In the genomic region with DNA sequence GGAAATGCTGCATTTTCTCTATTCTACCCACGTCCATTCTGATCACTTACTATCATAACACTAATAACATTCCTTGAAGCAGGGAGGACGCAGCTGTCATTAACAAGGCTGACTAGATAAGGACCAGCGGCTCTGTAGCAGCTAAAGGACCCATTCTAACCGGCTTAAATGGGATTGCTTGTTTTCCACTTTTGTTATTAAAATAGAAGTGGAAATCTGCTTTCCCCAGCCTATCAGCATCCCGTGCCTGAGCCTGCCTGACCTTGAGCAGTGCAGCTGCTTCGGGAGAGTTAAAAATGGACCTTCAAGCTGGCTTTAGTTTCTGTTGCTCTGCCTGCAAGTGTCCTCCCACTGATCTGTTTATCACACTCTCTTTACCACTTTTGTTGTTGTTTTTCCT, we compare ENCODE assay signal across 19 mouse cellular contexts. TPM values are rescaled to one million over a fixed set of nuclear protein-coding genes. Genes with fewer than 3 reads are reported as not detected.
A peak's percentile ranks its signal among the peaks of the same experiment; 100 is the strongest.
DNase-seq lines count a peak whose midpoint lies in the region; ATAC-seq and TF ChIP-seq lines count a peak whose summit lies in the region.
"Had no signal": no experiment of that assay in that cellular context is flagged by ENCODE, and none has a peak within 500 bp of the region (broad histone marks: within the 10 kb centered on the region; RNA-seq: fewer than 3 reads in every experiment).

No protein-coding gene starts in this region.

- H3K4me2 ChIP-seq in heart, embryonic 13.5 days: peak overlapping the region; percentile 20; the same call in 1 of the 2 replicates
- H3K4me2 ChIP-seq in intestine, embryonic 15.5 days (replicated peaks): no peak overlapping the region
- no peak overlapping the region for H3K4me2 ChIP-seq in kidney, embryonic 16.5 days (replicated peaks; ENCODE audit: low read depth, low read length)
- H3K4me2 ChIP-seq: limb, embryonic 15.5 days; neural tube, embryonic 12.5 days had no signal

- no peak overlapping the region for H3K27ac ChIP-seq in heart, embryonic 10.5 days
- H3K27ac ChIP-seq in ES-E14 (ENCODE audit: insufficient read depth, low read depth, low read length, poor library complexity, severe bottlenecking): no peak overlapping the region
- H3K27ac ChIP-seq in heart, embryonic 13.5 days (replicated peaks): no peak overlapping the region
- H3K27ac ChIP-seq in intestine, embryonic 15.5 days: no peak overlapping the region
- H3K27ac ChIP-seq in kidney, embryonic 16.5 days (ENCODE audit: low read length): no peak overlapping the region
- H3K27ac ChIP-seq: limb, embryonic 15.5 days; lung, embryonic 15.5 days; neural tube, embryonic 12.5 days had no signal

- H3K4me3 ChIP-seq in heart, embryonic 10.5 days: no peak overlapping the region
- H3K4me3 ChIP-seq in ES-E14 (ENCODE audit: insufficient read depth in 1 of 2, low read depth in 1 of 2, low read length in 2 of 2, poor library complexity in 1 of 2, severe bottlenecking in 1 of 2): no peak overlapping the region
- H3K4me3 ChIP-seq in heart, embryonic 13.5 days: no peak overlapping the region
- no peak overlapping the region for H3K4me3 ChIP-seq in intestine, embryonic 15.5 days (replicated peaks)
- H3K4me3 ChIP-seq in kidney, embryonic 16.5 days (ENCODE audit: low read length): no peak overlapping the region
- H3K4me3 ChIP-seq: erythroblast, embryonic 14.5 days; limb, embryonic 15.5 days; lung, embryonic 15.5 days; neural tube, embryonic 12.5 days had no signal

- 17% methylated on average over 6 of the region's 6 CpGs for WGBS in heart, embryonic 10.5 days
- WGBS in heart, embryonic 13.5 days: 13% methylated on average over 6 of the region's 6 CpGs
- WGBS in intestine, embryonic 15.5 days: 39% methylated on average over 6 of the region's 6 CpGs
- 50% methylated on average over 6 of the region's 6 CpGs for WGBS in kidney, embryonic 16.5 days

- H3K9ac ChIP-seq in ES-E14 (ENCODE audit: insufficient read depth, low read depth, low read length, poor library complexity, severe bottlenecking): no peak overlapping the region
- H3K9ac ChIP-seq in heart, embryonic 13.5 days: no peak overlapping the region
- H3K9ac ChIP-seq in intestine, embryonic 15.5 days: no peak overlapping the region
- H3K9ac ChIP-seq in kidney, embryonic 16.5 days (replicated peaks; ENCODE audit: low read length): no peak overlapping the region
- H3K9ac ChIP-seq: limb, embryonic 15.5 days; lung, embryonic 15.5 days; neural tube, embryonic 12.5 days had no signal

- no peaks in the 10 kb centered on the region for H3K36me3 ChIP-seq in heart, embryonic 10.5 days
- H3K36me3 ChIP-seq in ES-E14 (ENCODE audit: control insufficient read depth, insufficient read depth, low read length, poor library complexity, severe bottlenecking): peaks cover 2% of the 10 kb centered on the region; the same call in 1 of the 2 replicates
- H3K36me3 ChIP-seq in heart, embryonic 13.5 days: no peaks in the 10 kb centered on the region
- no peaks in the 10 kb centered on the region for H3K36me3 ChIP-seq in intestine, embryonic 15.5 days
- H3K36me3 ChIP-seq in kidney, embryonic 16.5 days (ENCODE audit: insufficient read depth, low read length): no peaks in the 10 kb centered on the region
- H3K36me3 ChIP-seq: limb, embryonic 15.5 days; lung, embryonic 15.5 days; neural tube, embryonic 12.5 days had no signal

- peaks cover 12% of the 10 kb centered on the region; the same call in 1 of the 2 replicates for H3K27me3 ChIP-seq in heart, embryonic 10.5 days (ENCODE audit: insufficient read depth, poor library complexity, severe bottlenecking)
- 0 out of 2 replicates have a peak, but pooled peaks cover 3% of the 10 kb centered on the region for H3K27me3 ChIP-seq in heart, embryonic 13.5 days (replicated peaks)
- peaks cover 5% of the 10 kb centered on the region; the same call in 1 of the 2 replicates for H3K27me3 ChIP-seq in intestine, embryonic 15.5 days (replicated peaks)
- H3K27me3 ChIP-seq in kidney, embryonic 16.5 days (ENCODE audit: insufficient read depth, low read length): no peaks in the 10 kb centered on the region
- H3K27me3 ChIP-seq: lung, embryonic 15.5 days had no signal

- H3K4me1 ChIP-seq in heart, embryonic 10.5 days: peaks cover 12% of the 10 kb centered on the region; the same call in 1 of the 2 replicates
- H3K4me1 ChIP-seq in ES-E14 (ENCODE audit: control insufficient read depth in 2 of 2, insufficient read depth in 2 of 2, low read length in 2 of 2, poor library complexity in 1 of 2): peaks cover 0 to 11% of the 10 kb centered on the region in 2 experiments; a peak in 2 of 4 replicates
- peaks cover 25% of the 10 kb centered on the region for H3K4me1 ChIP-seq in heart, embryonic 13.5 days
- H3K4me1 ChIP-seq in intestine, embryonic 15.5 days (replicated peaks): peaks cover 10% of the 10 kb centered on the region; the same call in 1 of the 2 replicates
- peaks cover 19% of the 10 kb centered on the region; the same call in 1 of the 2 replicates for H3K4me1 ChIP-seq in kidney, embryonic 16.5 days (ENCODE audit: insufficient read depth, low read length)
- H3K4me1 ChIP-seq: lung, embryonic 15.5 days had no signal

- no peaks in the 10 kb centered on the region for H3K9me3 ChIP-seq in heart, embryonic 10.5 days
- no peaks in the 10 kb centered on the region for H3K9me3 ChIP-seq in ES-E14 (ENCODE audit: control insufficient read depth, insufficient read depth, low read depth, low read length)
- 0 out of 2 replicates have a peak, but pooled peaks cover 3% of the 10 kb centered on the region for H3K9me3 ChIP-seq in heart, embryonic 13.5 days
- no peaks in the 10 kb centered on the region for H3K9me3 ChIP-seq in intestine, embryonic 15.5 days
- H3K9me3 ChIP-seq in kidney, embryonic 16.5 days (ENCODE audit: low read length): no peaks in the 10 kb centered on the region
- H3K9me3 ChIP-seq: limb, embryonic 15.5 days; lung, embryonic 15.5 days; neural tube, embryonic 12.5 days had no signal

- in situ Hi-C loops in ES-E14 (cut with MboI; ENCODE audit: low sequenced_read_pairs in 2 of 2, unreplicated experiment in 2 of 2): no loop called here

- ATAC-seq in heart, embryonic 13.5 days (ENCODE audit: extremely low read depth, insufficient number of reproducible peaks, low FRiP score, low TSS enrichment): no peak
- ATAC-seq in intestine, embryonic 15.5 days: no peak
- no peak for ATAC-seq in kidney, embryonic 16.5 days (ENCODE audit: low FRiP score, low TSS enrichment)

- DNase-seq in heart, adult 11 months: peak; percentile 92
- no peak for DNase-seq in heart, embryonic 10.5 days (ENCODE audit: low spot score)
- peak; percentile 15 for DNase-seq in ES-E14 (ENCODE audit: low read depth, low spot score)
- DNase-seq in ovary, postnatal 14 days (ENCODE audit: low spot score): peak; percentile 11
- DNase-seq in right cerebral cortex, adult 18-20 months: no peak
- DNase-seq: cerebellum, adult 18-20 months; kidney, postnatal 10 days; thymus, postnatal 36 days had no signal

TF ChIP-seq in ES-E14, 5 proteins besides CTCF, POLR2A, EP300 and RAD21:
- no peak for TF ChIP-seq ZC3H11A (IDR thresholded peaks at IDR 0.05; ENCODE audit: borderline replicate concordance, low read depth, low read length)
- no peak for TF ChIP-seq MAFK (IDR thresholded peaks at IDR 0.05; ENCODE audit: insufficient read depth, low read depth, low read length)
- no peak for TF ChIP-seq ZNF384 (IDR thresholded peaks at IDR 0.05; ENCODE audit: low read depth, low read length)
- TF ChIP-seq CHD2 (IDR thresholded peaks at IDR 0.05; ENCODE audit: low read depth, low read length): no peak
- no peak for TF ChIP-seq HCFC1 (IDR thresholded peaks at IDR 0.05; ENCODE audit: borderline replicate concordance, insufficient read depth, low read length)

RNA-seq across cellular contexts. Expression of a gene that starts 0.7 kb away (rescaled TPM):
- polyA plus RNA-seq in heart, embryonic 10.5 days (2016; fragmentation: Nextera tagmentation; extraction: Ambion mirVana): 3.2 and 5.9 TPM in 2 replicates
- 10.4 and 11.2 TPM in 2 replicates for total RNA-seq in ES-E14 (2012; rRNA removed)
- 6.3 and 6.5 TPM in 2 replicates for polyA plus RNA-seq in heart, embryonic 13.5 days (2015; fragmentation: Nextera tagmentation; extraction: Ambion mirVana)
- polyA plus RNA-seq in intestine, embryonic 15.5 days (2015; fragmentation: Nextera tagmentation; extraction: Ambion mirVana): 1.9 and 3.8 TPM in 2 replicates
- 15.3 and 17.1 TPM in 2 replicates for polyA plus RNA-seq in kidney, embryonic 16.5 days (2015; fragmentation: Nextera tagmentation; extraction: Ambion mirVana)
- total RNA-seq: megakaryocyte-erythroid progenitor cell, adult 5-6 weeks had no signal
- polyA plus RNA-seq: erythroblast, embryonic 14.5 days had no signal

RNA-seq across cellular contexts. Expression of a gene that starts 49.2 kb away (rescaled TPM):
- polyA plus RNA-seq in heart, embryonic 10.5 days (2016; fragmentation: Nextera tagmentation; extraction: Ambion mirVana): not detected in 2 replicates
- 0.62 and 1.5 TPM in 2 replicates for total RNA-seq in ES-E14 (2012; rRNA removed)
- not detected in 2 replicates for polyA plus RNA-seq in heart, embryonic 13.5 days (2015; fragmentation: Nextera tagmentation; extraction: Ambion mirVana)
- not detected in 2 replicates for polyA plus RNA-seq in intestine, embryonic 15.5 days (2015; fragmentation: Nextera tagmentation; extraction: Ambion mirVana)
- not detected in 2 replicates for polyA plus RNA-seq in kidney, embryonic 16.5 days (2015; fragmentation: Nextera tagmentation; extraction: Ambion mirVana)
- total RNA-seq: adrenal gland, postnatal 36 days; heart, postnatal 36 days; megakaryocyte-erythroid progenitor cell, adult 5-6 weeks had no signal
- polyA plus RNA-seq: erythroblast, embryonic 14.5 days; frontal cortex, adult 2 months; limb, embryonic 15.5 days; lung, embryonic 15.5 days; neural tube, embryonic 12.5 days had no signal

Comparison
In these comparisons a context has a peak if more than half of its experiments do, and no peak if none do; other contexts are left out.
1. DNase-seq: peak in heart, adult 11 months (single experiment), ES-E14 (single experiment) and ovary, postnatal 14 days (single experiment); none in heart, embryonic 10.5 days (single experiment) and right cerebral cortex, adult 18-20 months (single experiment).